In the genomic region with DNA sequence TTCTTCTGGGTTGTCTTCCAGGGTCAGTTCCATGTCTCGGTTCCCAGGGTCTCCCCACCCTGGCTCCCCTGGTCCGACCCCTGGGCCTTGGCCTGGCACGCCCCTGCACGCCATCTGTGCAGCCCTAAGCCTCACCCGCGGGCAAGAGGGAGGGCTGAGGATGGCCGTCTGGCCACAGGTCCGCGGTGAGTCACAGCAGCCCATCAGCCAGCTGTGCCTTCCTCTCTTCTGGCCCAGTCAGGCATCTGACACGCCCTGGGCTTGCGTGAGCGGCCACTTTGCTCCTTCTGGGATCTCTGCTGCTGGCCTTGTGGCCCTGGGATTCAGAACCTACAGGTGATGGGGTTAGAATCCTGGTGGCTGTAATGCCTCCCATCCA, we compare ENCODE assay signal across 9 mouse cellular contexts. TPM values are rescaled to one million over a fixed set of nuclear protein-coding genes. Genes with fewer than 3 reads are reported as not detected.
A peak's percentile ranks its signal among the peaks of the same experiment; 100 is the strongest.
DNase-seq lines count a peak whose midpoint lies in the region; ATAC-seq and TF ChIP-seq lines count a peak whose summit lies in the region.
"Had no signal": no experiment of that assay in that cellular context is flagged by ENCODE, and none has a peak within 500 bp of the region (broad histone marks: within the 10 kb centered on the region; RNA-seq: fewer than 3 reads in every experiment).

No protein-coding gene starts in this region.

- WGBS in heart, embryonic 14.5 days: 33% methylated on average over 12 of the region's 12 CpGs
- WGBS in midbrain, embryonic 12.5 days: 20% methylated on average over 12 of the region's 12 CpGs

- no peak for TF ChIP-seq CTCF in Patski (IDR thresholded peaks at IDR 0.05)

- H3K36me3 ChIP-seq in heart, embryonic 14.5 days (ENCODE audit: control insufficient read depth, insufficient read depth, low read length): no peaks in the 10 kb centered on the region
- no peaks in the 10 kb centered on the region for H3K36me3 ChIP-seq in midbrain, embryonic 12.5 days

- no peak overlapping the region for H3K27ac ChIP-seq in heart, embryonic 14.5 days (replicated peaks in 1 of 2; ENCODE audit: control insufficient read depth in 1 of 2, insufficient read depth in 1 of 2, low read depth in 2 of 2, low read length in 2 of 2)
- peak overlapping the region; percentile 31; the same call in 1 of the 2 replicates for H3K27ac ChIP-seq in midbrain, embryonic 12.5 days (replicated peaks)

- CTCF ChIA-PET in Patski (lab: Charles Lee): interaction anchor here (1.0 to 1.6 kb wide), 3 partner anchors 19 to 177 kb away, joined by 3 to 8 read pairs (median 5); no protein-coding TSS in a partner anchor

- H3K9ac ChIP-seq in heart, embryonic 14.5 days (ENCODE audit: low read length): no peak overlapping the region; the same call in 1 of the 2 replicates
- H3K9ac ChIP-seq in midbrain, embryonic 12.5 days (replicated peaks): no peak overlapping the region; the same call in 1 of the 2 replicates

- H3K4me1 ChIP-seq in heart, embryonic 14.5 days (ENCODE audit: control insufficient read depth in 2 of 2, insufficient read depth in 2 of 2, low read length in 2 of 2): peaks cover 17 to 41% of the 10 kb centered on the region in 2 experiments; a peak in 3 of 4 replicates
- H3K4me1 ChIP-seq in midbrain, embryonic 12.5 days: peaks cover 55% of the 10 kb centered on the region

- peak overlapping the region in 1 of 2 experiments; percentile 8; a peak in 1 of 4 replicates for H3K4me3 ChIP-seq in heart, embryonic 14.5 days (ENCODE audit: control insufficient read depth in 1 of 2, insufficient read depth in 1 of 2, low read depth in 1 of 2, low read length in 2 of 2)
- H3K4me3 ChIP-seq in midbrain, embryonic 12.5 days: peak overlapping the region; percentile 52

- H3K9me3 ChIP-seq in heart, embryonic 14.5 days (ENCODE audit: control insufficient read depth, low read length): no peaks in the 10 kb centered on the region
- no peaks in the 10 kb centered on the region for H3K9me3 ChIP-seq in midbrain, embryonic 12.5 days

- peak; percentile 49 for ATAC-seq in Patski
- ATAC-seq in heart, embryonic 14.5 days (ENCODE audit: insufficient number of reproducible peaks, insufficient read depth, low FRiP score, low read depth): no peak
- no peak for ATAC-seq in midbrain, embryonic 12.5 days (ENCODE audit: low FRiP score, low read depth)

- intact Hi-C loops in heart, postnatal 36 days (cut with DNase I): loop anchor here (1.0 to 5.0 kb wide), 4 partner anchors 59 to 261 kb away; no protein-coding TSS in a partner anchor

- POLR2A ChIA-PET in Patski (lab: Charles Lee): interaction anchor here (1.1 to 1.8 kb wide), 2 partner anchors 23 to 117 kb away, joined by 3 to 5 read pairs; no protein-coding TSS in a partner anchor

- H3K27me3 ChIP-seq in Patski: no peaks in the 10 kb centered on the region
- H3K27me3 ChIP-seq in heart, embryonic 14.5 days (ENCODE audit: control insufficient read depth, insufficient read depth, low read length): peaks cover 63% of the 10 kb centered on the region
- peaks cover 95% of the 10 kb centered on the region for H3K27me3 ChIP-seq in midbrain, embryonic 12.5 days

- in situ Hi-C loops in Patski (cut with MboI; ENCODE audit: low pct_unique_long_range_greater_than_20kb): no loop called here

- peak; percentile 95 for DNase-seq in heart, adult 11 months
- DNase-seq in heart, postnatal 36 days: no peak
- DNase-seq in Patski (ENCODE audit: low read depth, low spot score): no peak
- no peak for DNase-seq in adipocyte (ENCODE audit: low spot score)
- no peak for DNase-seq in ovary, adult 18-20 months (ENCODE audit: low spot score)
- no peak for DNase-seq in cerebellum, adult 8-10 months

- H3K4me2 ChIP-seq in heart, embryonic 14.5 days (ENCODE audit: low read length): peak overlapping the region; percentile 95; the same call in 1 of the 2 replicates
- H3K4me2 ChIP-seq in midbrain, embryonic 12.5 days (replicated peaks): peak overlapping the region; percentile 69

RNA-seq across cellular contexts. Expression of gene Wnt9a, which starts 1.4 kb away (rescaled TPM):
- 1 to 10 TPM; 6.0 to 6.2 TPM for total RNA-seq in heart, postnatal 36 days (2021)
- polyA plus RNA-seq in Patski (2021): 7.5 TPM
- 0.97 and 1.2 TPM in 2 replicates for polyA plus RNA-seq in heart, embryonic 14.5 days (2014; fragmentation: Nextera tagmentation; extraction: Ambion mirVana)
- 7.3 and 8.1 TPM in 2 replicates for polyA plus RNA-seq in midbrain, embryonic 12.5 days (2016; fragmentation: Nextera tagmentation; extraction: Ambion mirVana)

RNA-seq across cellular contexts. Expression of gene Wnt3a, which starts 17.6 kb away (rescaled TPM):
- not detected for total RNA-seq in heart, postnatal 36 days (2021)
- polyA plus RNA-seq in Patski (2021): not detected
- polyA plus RNA-seq in heart, embryonic 14.5 days (2014; fragmentation: Nextera tagmentation; extraction: Ambion mirVana): not detected in 2 replicates
- polyA plus RNA-seq in midbrain, embryonic 12.5 days (2016; fragmentation: Nextera tagmentation; extraction: Ambion mirVana): 2.0 and 3.7 TPM in 2 replicates
- total RNA-seq: left cerebral cortex, postnatal 10 days had no signal
